Mouse (Mus musculus) thymus, adult 2 months (tissue): ENCODE data around the gene Xpc.

Experiments used
- CTCF ChIP-seq: fragments of 200-500 bp; IDR thresholded peaks from 2 replicates; pipeline ENCODE4 v1.5.1; 2012; ENCODE audit warnings: mild to moderate bottlenecking, control low read depth, low read length, moderate library complexity, borderline replicate concordance; ENCODE audit not compliant: control insufficient read depth, poor library complexity, insufficient read depth; ENCODE audit errors: extremely low read depth
- POLR2A ChIP-seq: fragments of 200-500 bp; IDR thresholded peaks from 2 replicates; pipeline ENCODE4 v1.6.1; 2012; ENCODE audit warnings: mild to moderate bottlenecking, low read length, control low read depth, moderate library complexity; ENCODE audit not compliant: control insufficient read depth, poor library complexity, insufficient read depth; ENCODE audit errors: extremely low read depth

DNA sequence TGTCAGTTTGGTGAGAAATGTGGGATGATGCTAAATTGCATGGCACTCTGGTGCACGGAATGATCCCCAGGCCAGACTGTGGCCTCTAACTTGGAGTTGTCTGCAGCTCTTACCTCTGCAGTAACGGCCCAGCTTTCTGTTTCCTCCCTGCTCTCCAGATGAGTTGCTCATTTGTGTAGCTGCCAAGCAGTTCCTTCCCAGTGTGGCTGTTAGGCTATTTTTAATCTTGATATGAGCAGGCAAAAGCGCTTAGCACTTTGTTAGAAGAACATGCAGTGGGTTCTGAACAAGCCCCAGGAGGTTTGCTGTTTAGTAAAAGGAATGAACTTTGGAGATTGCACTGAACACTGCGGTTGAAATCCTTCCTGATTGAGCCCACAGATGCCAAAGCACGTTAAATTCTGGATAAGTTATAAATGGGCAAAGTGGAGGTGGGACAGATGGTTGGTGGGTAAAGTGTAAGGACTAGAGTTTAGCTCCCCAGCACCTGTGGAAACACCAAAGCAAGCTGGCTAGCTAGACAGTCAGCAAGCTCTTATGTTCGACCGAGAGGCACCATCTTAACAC, 2.8 kb upstream of the Xpc start:
- TF ChIP-seq CTCF (no peak), POLR2A (no peak)
